Mouse (Mus musculus): Measurements from ENCODE around the gene Rbm5. TPM values are rescaled to one million over a fixed set of nuclear protein-coding genes. Genes with fewer than 3 reads are reported as not detected.
A peak's percentile ranks its signal among the peaks of the same experiment; 100 is the strongest.

Rbm5 gene
- total and polyA plus RNA-seq, 3 experiments: 67.6 to 85.3 (median 83.6) TPM

- Histone ChIP-seq H3K27me3 (replicated peaks) (peaks cover 27% of the 10 kb centered on the region), H3K4me2 (ENCODE audit: insufficient read depth, low read depth, poor library complexity, severe bottlenecking) (no peak overlapping the region), H3K27ac (ENCODE audit: insufficient read depth, low read depth) (no peak overlapping the region), H3K9me3 (replicated peaks; ENCODE audit: low read length) (no peaks in the 10 kb centered on the region), H3K4me1 (ENCODE audit: control insufficient read depth in 1 of 2, insufficient read depth in 2 of 2) (no peaks in the 10 kb centered on the region), H3K79me2 (replicated peaks; ENCODE audit: control insufficient read depth, extremely low read depth, insufficient read depth, poor library complexity, severe bottlenecking) (no peaks in the 10 kb centered on the region), H3K36me3 (replicated peaks in 1 of 2; ENCODE audit: control insufficient read depth in 1 of 2, insufficient read depth in 1 of 2, low read length in 1 of 2) (peaks cover 48 to 62% of the 10 kb centered on the region in 2 experiments), H3K4me3 (replicated peaks in 1 of 3; ENCODE audit: low read depth in 2 of 3, low read length in 2 of 3, poor library complexity in 1 of 3) (no peak overlapping the region), H3K9ac (ENCODE audit: insufficient read depth, low read depth) (no peak overlapping the region)
- in situ Hi-C loops (cut with MboI; ENCODE audit: low pct_ligation_motif_present, low pct_unique_long_range_greater_than_20kb, low sequenced_read_pairs) (loop anchor here (5.0 kb wide), 1 partner anchor 52 kb away; no protein-coding TSS in a partner anchor), dilution Hi-C loops (cut with MboI; ENCODE audit: extremely low pct_ligation_motif_present, extremely low pct_unique_long_range_greater_than_20kb, low sequenced_read_pairs) (no loop called here)
- peak; percentile 46; a peak in 3 of 4 replicates for TF ChIP-seq CTCF (conservative IDR thresholded peaks at IDR 0.05 in 1 of 2, IDR thresholded peaks at IDR 0.05 in 1 of 2; ENCODE audit: low read depth in 2 of 2, low read length in 2 of 2)
- TF ChIP-seq MYC (IDR thresholded peaks at IDR 0.05; ENCODE audit: low read depth, low read length): no peak
- DNase-seq (ENCODE audit: extremely low read depth): peak; percentile 32
Observed at GRCm38 (mm10) chr9:107738841-107739202, 32.0 kb downstream of the Rbm5 start.

DNA sequence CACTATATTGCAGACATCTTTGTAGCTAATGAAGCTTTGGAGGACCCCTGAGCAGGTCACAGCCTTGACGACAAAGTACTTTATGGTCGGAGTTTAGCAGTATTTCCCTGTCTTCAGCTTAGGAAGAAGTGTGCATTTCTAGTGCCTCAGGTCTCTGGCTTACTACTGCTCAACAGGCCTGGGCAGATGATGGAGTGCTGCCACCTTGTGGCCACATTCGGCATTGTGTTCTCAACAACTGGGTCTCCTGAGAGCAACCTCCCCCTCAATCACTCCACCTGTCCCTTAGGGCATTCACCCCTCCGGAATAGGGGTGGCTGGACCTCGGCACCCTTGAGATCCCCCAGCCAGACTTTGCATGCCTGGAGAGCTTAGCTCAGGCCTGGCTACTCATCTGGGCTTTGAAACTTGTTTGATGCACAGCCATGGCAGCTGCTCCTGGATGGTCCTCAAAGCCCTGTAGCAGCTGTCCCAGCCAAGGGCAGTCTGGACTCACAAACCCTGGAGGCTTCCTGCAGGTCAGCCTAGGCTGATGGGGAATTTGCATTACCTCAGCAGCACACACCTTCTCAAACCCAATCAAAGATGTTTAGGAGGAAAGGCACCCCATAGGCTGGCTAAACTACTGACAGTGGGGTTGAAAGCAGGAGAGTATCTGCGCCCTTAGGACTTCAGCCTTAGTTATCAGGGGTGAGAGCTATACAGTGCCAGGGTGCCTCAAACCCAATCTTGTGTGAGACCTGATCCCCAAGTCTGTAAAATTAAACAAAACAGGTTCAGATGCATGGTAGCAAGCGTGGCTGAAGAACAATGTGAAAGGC is 32.6 kb downstream of the Rbm5 start:
- H3K9ac ChIP-seq (ENCODE audit: insufficient read depth, low read depth): no peak overlapping the region
- peak; percentile 80 for DNase-seq (ENCODE audit: extremely low read depth)
- no peak for TF ChIP-seq USF1 (IDR thresholded peaks at IDR 0.05; ENCODE audit: low read depth, low read length)
- no peak for TF ChIP-seq CHD1 (IDR thresholded peaks at IDR 0.05; ENCODE audit: low read depth, low read length)
- TF ChIP-seq EP300 (IDR thresholded peaks at IDR 0.05; ENCODE audit: low read length): no peak
- no peak; the same call in 1 of the 2 replicates for TF ChIP-seq POLR2AphosphoS2 (IDR thresholded peaks at IDR 0.05; ENCODE audit: low read depth, low read length)
- peak; percentile 28; the same call in 1 of the 2 replicates for TF ChIP-seq POLR2A (IDR thresholded peaks at IDR 0.05; ENCODE audit: low read depth, low read length)
- no peak for TF ChIP-seq ELF1 (IDR thresholded peaks at IDR 0.05; ENCODE audit: low read depth, low read length)
- peak; percentile 90 for TF ChIP-seq SMC3 (IDR thresholded peaks at IDR 0.05; ENCODE audit: low read depth, low read length)
- TF ChIP-seq MAZ (IDR thresholded peaks at IDR 0.05; ENCODE audit: low read depth, low read length): 0 out of 2 replicates have a peak, but pooled peaks have one; percentile 33
- peak; percentile 91 for TF ChIP-seq CTCF (conservative IDR thresholded peaks at IDR 0.05 in 1 of 2, IDR thresholded peaks at IDR 0.05 in 1 of 2; ENCODE audit: low read depth in 2 of 2, low read length in 2 of 2)
- no peak for TF ChIP-seq E2F4 (IDR thresholded peaks at IDR 0.05; ENCODE audit: insufficient replicate concordance, low read depth, low read length)
- TF ChIP-seq MAX (IDR thresholded peaks at IDR 0.05; ENCODE audit: low read length): peak; percentile 51; the same call in 1 of the 2 replicates
- TF ChIP-seq ZC3H11A (IDR thresholded peaks at IDR 0.05; ENCODE audit: low read depth, low read length): peak; percentile 22
- TF ChIP-seq IRF4 (IDR thresholded peaks at IDR 0.05; ENCODE audit: low read depth, low read length): no peak
- TF ChIP-seq RAD21 (IDR thresholded peaks at IDR 0.05; ENCODE audit: low read depth, low read length): peak; percentile 79
- peak; percentile 61; the same call in 1 of the 2 replicates for TF ChIP-seq ZMIZ1 (IDR thresholded peaks at IDR 0.05; ENCODE audit: low read depth, low read length)
- no peak for TF ChIP-seq BHLHE40 (IDR thresholded peaks at IDR 0.05; ENCODE audit: low read depth, low read length)
- TF ChIP-seq MAFK (IDR thresholded peaks at IDR 0.05; ENCODE audit: insufficient replicate concordance, low read length): no peak
- TF ChIP-seq MYC (IDR thresholded peaks at IDR 0.05; ENCODE audit: low read depth, low read length): 0 out of 2 replicates have a peak, but pooled peaks have one; percentile 25
- dilution Hi-C loops (cut with MboI; ENCODE audit: extremely low pct_ligation_motif_present, extremely low pct_unique_long_range_greater_than_20kb, low sequenced_read_pairs) (no loop called here), in situ Hi-C loops (cut with MboI; ENCODE audit: low pct_ligation_motif_present, low pct_unique_long_range_greater_than_20kb, low sequenced_read_pairs) (loop anchor here (5.0 kb wide), 1 partner anchor 51 kb away; no protein-coding TSS in a partner anchor)
- no peak overlapping the region for H3K4me2 ChIP-seq (ENCODE audit: insufficient read depth, low read depth, poor library complexity, severe bottlenecking)
- H3K79me2 ChIP-seq (replicated peaks; ENCODE audit: control insufficient read depth, extremely low read depth, insufficient read depth, poor library complexity, severe bottlenecking): no peaks in the 10 kb centered on the region
- no peak overlapping the region for H3K27ac ChIP-seq (ENCODE audit: insufficient read depth, low read depth)
- H3K27me3 ChIP-seq (replicated peaks): peaks cover 28% of the 10 kb centered on the region
- no peaks in the 10 kb centered on the region for H3K4me1 ChIP-seq (ENCODE audit: control insufficient read depth in 1 of 2, insufficient read depth in 2 of 2)
- H3K9me3 ChIP-seq (replicated peaks; ENCODE audit: low read length): no peaks in the 10 kb centered on the region
- no peak overlapping the region for H3K4me3 ChIP-seq (replicated peaks in 1 of 3; ENCODE audit: low read depth in 2 of 3, low read length in 2 of 3, poor library complexity in 1 of 3)
- peaks cover 43 to 57% of the 10 kb centered on the region in 2 experiments for H3K36me3 ChIP-seq (replicated peaks in 1 of 2; ENCODE audit: control insufficient read depth in 1 of 2, insufficient read depth in 1 of 2, low read length in 1 of 2)
